Mouse (Mus musculus) MEL (cell line): Measurements from ENCODE around the gene Fam19a2. TPM values are rescaled to one million over a fixed set of nuclear protein-coding genes. Genes with fewer than 3 reads are reported as not detected.

Source experiments
- DNase-seq: peaks from one replicate; pipeline ENCODE4 v3.0.0; 2011; ENCODE audit warnings: low read depth, low spot score
- H3K27ac ChIP-seq: 2 replicates; pipeline ENCODE4 v1.5.1; 2012; ENCODE audit warnings: low read depth, mild to moderate bottlenecking, control low read depth, low read length, moderate library complexity; ENCODE audit not compliant: control insufficient read depth
- H3K27me3 ChIP-seq, 2 experiments: fragments of 150-350 bp in 1 of 2; sonication (generic) in 1 of 2; 2 replicates each; pipeline ENCODE4 v1.6.1; 2012; ENCODE audit warnings: low read length in 2 of 2, mild to moderate bottlenecking in 2 of 2, improper control_type of control experiment in 1 of 2, moderate library complexity in 1 of 2; ENCODE audit not compliant: insufficient read depth in 2 of 2, control insufficient read depth in 1 of 2
- H3K36me3 ChIP-seq, 2 experiments: 2 replicates each; pipeline ENCODE4 v1.6.1; 2012 to 2014; ENCODE audit warnings: low read length in 2 of 2, improper control_type of control experiment in 1 of 2, inconsistent platforms in 1 of 2, mild to moderate bottlenecking in 1 of 2; ENCODE audit not compliant: insufficient read depth in 2 of 2, control insufficient read depth in 1 of 2
- H3K4me1 ChIP-seq, 2 experiments: fragments of 150-350 bp in 1 of 2; sonication (generic) in 1 of 2; 2 replicates each; pipeline ENCODE4 v1.6.1; 2012; ENCODE audit warnings: low read length in 2 of 2, improper control_type of control experiment in 1 of 2, mild to moderate bottlenecking in 1 of 2; ENCODE audit not compliant: insufficient read depth in 2 of 2, control insufficient read depth in 1 of 2
- H3K4me3 ChIP-seq, 2 experiments: fragments of 150-350 bp in 1 of 2; sonication (generic) in 1 of 2; 2 replicates each; pipeline ENCODE4 v1.5.1; 2012; ENCODE audit warnings: low read depth in 2 of 2, low read length in 2 of 2, mild to moderate bottlenecking in 2 of 2, moderate library complexity in 2 of 2, control low read depth in 1 of 2, improper control_type of control experiment in 1 of 2; ENCODE audit not compliant: control insufficient read depth in 1 of 2, insufficient read depth in 1 of 2
- H3K79me2 ChIP-seq: 2 replicates; pipeline ENCODE4 v1.6.1; 2012; ENCODE audit warnings: mild to moderate bottlenecking, low read length, moderate library complexity; ENCODE audit not compliant: control insufficient read depth, poor library complexity, insufficient read depth
- H3K9ac ChIP-seq: 2 replicates; pipeline ENCODE4 v1.6.1; 2012; ENCODE audit warnings: low read depth, mild to moderate bottlenecking, control low read depth, low read length, moderate library complexity; ENCODE audit not compliant: control insufficient read depth, poor library complexity, severe bottlenecking
- H3K9me3 ChIP-seq: fragments of 150-350 bp; sonication (generic); replicated peaks from 2 replicates; pipeline ENCODE4 v1.6.1; 2012; ENCODE audit warnings: mild to moderate bottlenecking, low read length, improper control_type of control experiment, moderate library complexity; ENCODE audit not compliant: insufficient read depth
- BHLHE40 ChIP-seq: IDR thresholded peaks from 2 replicates; pipeline ENCODE4 v1.6.1; 2012; ENCODE audit warnings: low read depth, mild to moderate bottlenecking, inconsistent platforms, low read length, improper control_type of control experiment, borderline replicate concordance
- CHD2 ChIP-seq: IDR thresholded peaks from 2 replicates; pipeline ENCODE4 v1.6.1; 2011; ENCODE audit warnings: low read length, improper control_type of control experiment
- E2F4 ChIP-seq: IDR thresholded peaks from 2 replicates; pipeline ENCODE4 v1.6.1; 2011; ENCODE audit warnings: low read depth, low read length, improper control_type of control experiment, borderline replicate concordance
- ETS1 ChIP-seq: IDR thresholded peaks from 2 replicates; pipeline ENCODE4 v1.6.1; 2012; ENCODE audit warnings: low read depth, mild to moderate bottlenecking, inconsistent platforms, low read length, improper control_type of control experiment, moderate library complexity
- JUND ChIP-seq: IDR thresholded peaks from 2 replicates; pipeline ENCODE4 v1.6.1; 2011; ENCODE audit warnings: low read depth, mild to moderate bottlenecking, improper control_type of control experiment, low read length
- KAT2A ChIP-seq: conservative IDR thresholded peaks from 2 replicates; pipeline ENCODE4 v1.6.1; 2012; ENCODE audit warnings: low read depth, low read length, improper control_type of control experiment, inconsistent platforms
- MAFK ChIP-seq: IDR thresholded peaks from 2 replicates; pipeline ENCODE4 v1.6.1; 2011; ENCODE audit warnings: low read depth, mild to moderate bottlenecking, low read length, improper control_type of control experiment, borderline replicate concordance
- MAX ChIP-seq: IDR thresholded peaks from 2 replicates; pipeline ENCODE4 v1.6.1; 2011; ENCODE audit warnings: low read length, improper control_type of control experiment
- MAZ ChIP-seq: IDR thresholded peaks from 2 replicates; pipeline ENCODE4 v1.6.1; 2012; ENCODE audit warnings: low read depth, mild to moderate bottlenecking, inconsistent platforms, low read length, improper control_type of control experiment
- MEF2A ChIP-seq: IDR thresholded peaks from 2 replicates; pipeline ENCODE4 v1.6.1; 2014; ENCODE audit warnings: low read depth, mild to moderate bottlenecking, inconsistent platforms, low read length, improper control_type of control experiment; ENCODE audit not compliant: poor library complexity, insufficient replicate concordance, severe bottlenecking; ENCODE audit errors: extremely low read depth
- MXI1 ChIP-seq: IDR thresholded peaks from 2 replicates; pipeline ENCODE4 v1.6.1; 2011; ENCODE audit warnings: mild to moderate bottlenecking, low read depth, low read length, improper control_type of control experiment
- MYC ChIP-seq: IDR thresholded peaks from 2 replicates; pipeline ENCODE4 v1.6.1; 2011; ENCODE audit warnings: low read depth, mild to moderate bottlenecking, low read length, improper control_type of control experiment, moderate library complexity
- POLR2A ChIP-seq, 2 experiments: IDR thresholded peaks; 2 replicates each; pipeline ENCODE4 v1.6.1; 2011 to 2012; ENCODE audit warnings: low read length in 2 of 2, mild to moderate bottlenecking in 2 of 2, control low read depth in 1 of 2, improper control_type of control experiment in 1 of 2, low read depth in 1 of 2, moderate library complexity in 1 of 2; ENCODE audit not compliant: control insufficient read depth in 1 of 2, insufficient read depth in 1 of 2, poor library complexity in 1 of 2
- POLR2AphosphoS2 ChIP-seq: IDR thresholded peaks from 2 replicates; pipeline ENCODE4 v1.6.1; 2011; ENCODE audit warnings: low read length, improper control_type of control experiment
- RAD21 ChIP-seq: IDR thresholded peaks from 2 replicates; pipeline ENCODE4 v1.6.1; 2011; ENCODE audit warnings: mild to moderate bottlenecking, low read depth, low read length, improper control_type of control experiment
- SIN3A ChIP-seq: IDR thresholded peaks from 2 replicates; pipeline ENCODE4 v1.6.1; 2012; ENCODE audit warnings: low read length, improper control_type of control experiment, inconsistent platforms
- SMC3 ChIP-seq: IDR thresholded peaks from 2 replicates; pipeline ENCODE4 v1.6.1; 2011; ENCODE audit warnings: low read depth, low read length, improper control_type of control experiment
- TAL1 ChIP-seq: IDR thresholded peaks from 2 replicates; pipeline ENCODE4 v1.6.1; 2012; ENCODE audit warnings: mild to moderate bottlenecking, inconsistent platforms, low read length, moderate library complexity, mixed read lengths
- TBP ChIP-seq: IDR thresholded peaks from 2 replicates; pipeline ENCODE4 v1.8.0; 2011; ENCODE audit warnings: low read depth, low read length, improper control_type of control experiment
- USF1 ChIP-seq: IDR thresholded peaks from 2 replicates; pipeline ENCODE4 v1.6.1; 2014; ENCODE audit warnings: low read depth, mild to moderate bottlenecking, inconsistent platforms, low read length, improper control_type of control experiment, moderate library complexity
- USF2 ChIP-seq, 2 experiments: IDR thresholded peaks; 2 replicates each; pipeline ENCODE4 v1.6.1; 2011 to 2012; ENCODE audit warnings: improper control_type of control experiment in 2 of 2, low read length in 2 of 2, borderline replicate concordance in 1 of 2, inconsistent platforms in 1 of 2, low read depth in 1 of 2, mild to moderate bottlenecking in 1 of 2; ENCODE audit not compliant: insufficient read depth in 1 of 2
- ZKSCAN1 ChIP-seq: IDR thresholded peaks from 2 replicates; pipeline ENCODE4 v1.6.1; 2012; ENCODE audit warnings: low read depth, mild to moderate bottlenecking, inconsistent platforms, low read length, improper control_type of control experiment, moderate library complexity
- polyA plus RNA-seq, 2 experiments: library from polyadenylated mRNA; stranded (reverse) in 1 of 2; unstranded in 1 of 2; fragments of >175 nt in 1 of 2; fragments of >200 nt in 1 of 2; gene quantifications; 2 replicates each; pipeline versions ENCODE4 v1.2.1 to v1.2.4; 2012; ENCODE audit warnings: low replicate concordance in 2 of 2, low read depth in 1 of 2; ENCODE audit not compliant: insufficient read length in 2 of 2, insufficient read depth in 1 of 2, missing spikeins in 1 of 2
- total RNA-seq: library from RNA; depleted of rRNA; stranded (reverse); fragments of 300-350 nt; gene quantifications from 2 replicates; pipeline ENCODE4 v1.2.3, GENCODE M21; 2012

Fam19a2 gene
- total and polyA plus RNA-seq, 3 experiments = not detected

GRCm38 (mm10) chr10:123629248-123629744, 365.5 kb downstream of the Fam19a2 start:
- H3K79me2 ChIP-seq = no peaks in the 10 kb centered on the region
- H3K27ac ChIP-seq = no peak overlapping the region
- H3K9me3 ChIP-seq = no peaks in the 10 kb centered on the region
- no peaks in the 10 kb centered on the region for H3K36me3 ChIP-seq
- H3K4me3 ChIP-seq = no peak overlapping the region
- no peak overlapping the region for H3K9ac ChIP-seq
- DNase-seq = no peak
- no peaks in the 10 kb centered on the region for H3K4me1 ChIP-seq
- TF ChIP-seq ETS1 (no peak), MAFK (no peak), MXI1 (no peak), USF1 (no peak), TAL1 (no peak), RAD21 (no peak), USF2 (IDR thresholded peaks at IDR 0.05; ENCODE audit: borderline replicate concordance in 1 of 2, insufficient read depth in 1 of 2, low read depth in 1 of 2, low read length in 2 of 2) (no peak), SMC3 (no peak), JUND (no peak), BHLHE40 (no peak), TBP (no peak)
- H3K27me3 ChIP-seq = no peaks in the 10 kb centered on the region

- no peak overlapping the region for H3K27ac ChIP-seq
- no peak for TF ChIP-seq MAX
- no peak for TF ChIP-seq TBP
- no peak for TF ChIP-seq E2F4
- no peak for TF ChIP-seq RAD21
- no peak for TF ChIP-seq POLR2A (IDR thresholded peaks at IDR 0.05; ENCODE audit: control insufficient read depth in 1 of 2, insufficient read depth in 1 of 2, low read depth in 1 of 2, low read length in 2 of 2, poor library complexity in 1 of 2)
- TF ChIP-seq SIN3A = no peak
- DNase-seq = no peak
- H3K9ac ChIP-seq = no peak overlapping the region
- no peak overlapping the region for H3K4me3 ChIP-seq
- no peaks in the 10 kb centered on the region for H3K79me2 ChIP-seq
- H3K27me3 ChIP-seq = no peaks in the 10 kb centered on the region
- no peaks in the 10 kb centered on the region for H3K4me1 ChIP-seq
- no peaks in the 10 kb centered on the region for H3K9me3 ChIP-seq
- no peaks in the 10 kb centered on the region for H3K36me3 ChIP-seq
Observed at GRCm38 (mm10) chr10:123632029-123632428, 368.2 kb downstream of the Fam19a2 start.

- DNase-seq = no peak
- H3K4me3 ChIP-seq = no peak overlapping the region
- H3K4me1 ChIP-seq = no peaks in the 10 kb centered on the region
- H3K27ac ChIP-seq = no peak overlapping the region
- H3K9ac ChIP-seq = no peak overlapping the region
- H3K36me3 ChIP-seq = no peaks in the 10 kb centered on the region
- no peak for TF ChIP-seq ZKSCAN1
- no peak for TF ChIP-seq MYC
- no peak for TF ChIP-seq TAL1
- no peak for TF ChIP-seq POLR2A (IDR thresholded peaks at IDR 0.05; ENCODE audit: control insufficient read depth in 1 of 2, insufficient read depth in 1 of 2, low read depth in 1 of 2, low read length in 2 of 2, poor library complexity in 1 of 2)
- TF ChIP-seq KAT2A = no peak
- TF ChIP-seq ETS1 = no peak
- TF ChIP-seq POLR2AphosphoS2 = no peak
- TF ChIP-seq MAZ = no peak
- TF ChIP-seq MEF2A = no peak
- no peak for TF ChIP-seq E2F4
- no peak for TF ChIP-seq BHLHE40
- no peak for TF ChIP-seq SIN3A
- TF ChIP-seq CHD2 = no peak
- no peak for TF ChIP-seq SMC3
- no peaks in the 10 kb centered on the region for H3K79me2 ChIP-seq
- no peaks in the 10 kb centered on the region for H3K27me3 ChIP-seq
- no peaks in the 10 kb centered on the region for H3K9me3 ChIP-seq
Observed at GRCm38 (mm10) chr10:123636655-123637054, 372.9 kb downstream of the Fam19a2 start.
